Mouse (Mus musculus): ENCODE data around the gene Hist1h2bj.
A peak's percentile ranks its signal among the peaks of the same experiment; 100 is the strongest.

Gene Hist1h2bj

GRCm38 (mm10) chr13:22042568-22043502 lies at the start of gene Hist1h2bj, which contains the start of gene Hist1h2ag:
Gene Hist1h2bj, plus strand, starts transcription at chr13:22043214.
Gene Hist1h2ag, minus strand, starts transcription at chr13:22042944.
- DNase-seq (ENCODE audit: low spot score) = peak; percentile 98

DNA sequence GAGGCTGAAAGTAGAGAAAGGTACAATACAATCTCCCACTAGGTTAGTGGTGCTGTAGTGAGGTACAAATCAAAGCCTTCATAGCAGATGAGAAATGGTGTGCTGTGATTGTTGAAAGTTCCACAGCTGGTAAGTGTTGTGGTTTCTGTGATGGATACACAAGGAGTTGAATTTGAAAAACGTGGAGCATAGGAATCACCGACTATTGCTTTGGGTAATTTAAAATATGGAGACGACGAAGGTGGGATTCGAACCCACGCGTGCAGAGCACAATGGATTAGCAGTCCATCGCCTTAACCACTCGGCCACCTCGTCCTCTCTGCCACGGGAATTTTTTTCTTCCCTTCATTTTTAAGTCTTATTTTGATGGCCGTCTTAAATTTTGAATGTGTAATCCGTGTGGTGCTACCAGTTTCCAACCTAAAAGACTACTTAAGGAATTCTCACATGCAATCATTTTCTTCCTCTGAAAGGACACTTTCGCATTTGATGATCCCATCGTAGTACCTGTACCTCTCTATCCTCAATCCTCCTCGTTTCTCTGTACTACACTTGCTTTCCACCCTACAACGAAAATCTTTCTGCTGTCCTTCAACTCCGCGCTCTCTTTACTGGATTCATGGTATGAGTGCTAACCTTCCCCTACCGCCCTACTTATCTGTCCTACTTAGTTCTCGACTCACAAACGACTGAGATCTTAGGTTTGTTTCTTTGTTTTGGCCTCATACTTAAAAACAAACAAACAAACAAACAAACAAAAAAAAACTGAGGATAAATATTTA lies 48.9 kb upstream of the Hist1h2bj start:
- peak; percentile 88 for DNase-seq (ENCODE audit: low spot score)

DNA sequence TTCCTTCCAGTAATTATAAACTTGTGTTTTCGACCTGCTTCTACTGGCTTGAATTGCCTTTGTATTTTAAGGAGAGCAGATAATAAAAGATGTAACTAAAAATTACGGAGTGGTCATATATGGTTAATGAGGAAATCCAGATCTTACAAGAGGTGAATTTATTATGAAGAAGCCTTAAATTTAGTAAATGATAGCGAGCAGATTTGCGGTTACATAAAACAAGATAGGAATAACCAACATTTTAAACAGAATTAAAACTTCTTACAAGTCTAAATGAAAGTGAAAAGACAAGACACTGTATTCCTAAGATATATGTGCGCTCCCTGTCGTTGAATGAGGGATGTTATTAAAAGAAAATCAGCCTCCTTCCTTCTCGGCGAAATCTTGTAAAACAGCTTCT lies 48.1 kb upstream of the Hist1h2bj start:
- no peak for DNase-seq (ENCODE audit: low spot score)

DNA sequence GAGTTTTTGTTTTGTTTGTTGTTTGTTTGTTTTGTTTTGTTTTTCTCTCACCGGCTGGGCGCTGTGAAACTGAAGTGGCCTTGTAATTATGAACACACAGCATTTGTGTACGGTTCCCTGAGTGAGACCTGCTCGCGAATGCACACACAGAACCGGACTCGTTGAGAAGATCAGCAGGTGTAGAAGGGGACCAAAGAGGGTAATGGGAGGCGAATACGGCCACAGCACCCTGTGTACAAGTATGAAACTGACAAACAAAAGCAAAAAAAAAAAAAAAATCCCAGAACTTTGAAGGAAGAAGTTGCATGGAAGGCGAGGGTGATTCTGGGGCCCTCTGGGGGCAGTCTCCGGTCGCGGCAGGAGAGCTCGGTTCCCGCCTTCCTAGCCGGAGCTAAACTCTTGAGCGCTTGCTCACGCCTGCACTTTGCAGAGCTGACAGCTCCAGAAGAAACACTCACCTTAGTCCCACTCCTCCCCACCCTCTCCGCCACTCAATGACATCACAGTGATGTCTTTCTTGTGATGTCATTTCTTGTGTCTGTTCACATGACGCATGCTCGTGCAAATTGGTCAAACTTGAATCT lies 47.6 kb upstream of the Hist1h2bj start:
- DNase-seq (ENCODE audit: low spot score) = peak; percentile 77

DNA sequence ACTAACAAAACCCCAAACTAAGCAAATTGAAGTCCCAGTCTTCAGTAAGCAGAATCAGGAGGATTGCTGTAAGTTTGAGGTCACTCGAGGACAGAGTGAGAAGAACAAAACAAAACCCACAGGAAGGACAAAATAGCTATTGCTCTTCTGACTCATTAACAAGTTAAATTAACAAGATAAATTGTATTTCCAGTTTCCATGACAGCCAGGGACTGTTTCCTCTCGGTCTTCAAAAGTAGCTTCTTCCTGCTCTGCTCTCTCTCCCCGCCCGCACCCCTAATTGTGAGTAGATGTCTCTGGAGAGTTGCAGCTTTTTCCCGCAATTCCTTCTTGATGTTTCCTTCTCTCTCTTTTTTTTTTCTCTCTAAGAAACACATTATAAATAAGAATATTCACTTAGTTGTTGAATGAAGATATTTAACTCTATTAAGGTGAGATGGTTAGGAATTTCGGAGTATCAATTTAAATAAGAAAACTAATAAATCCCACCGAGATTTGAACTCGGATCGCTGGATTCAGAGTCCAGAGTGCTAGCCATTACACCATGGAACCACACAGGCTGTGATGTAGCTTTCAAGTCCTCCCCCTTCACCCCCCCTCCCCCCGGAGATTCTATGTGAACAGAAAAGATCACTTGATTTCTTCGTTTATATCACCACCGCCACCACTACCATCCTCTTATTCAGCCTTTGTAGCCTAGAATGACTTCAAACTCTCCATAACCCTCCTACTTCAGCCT lies 46.7 kb upstream of the Hist1h2bj start:
- DNase-seq (ENCODE audit: low spot score) = peak; percentile 79

DNA sequence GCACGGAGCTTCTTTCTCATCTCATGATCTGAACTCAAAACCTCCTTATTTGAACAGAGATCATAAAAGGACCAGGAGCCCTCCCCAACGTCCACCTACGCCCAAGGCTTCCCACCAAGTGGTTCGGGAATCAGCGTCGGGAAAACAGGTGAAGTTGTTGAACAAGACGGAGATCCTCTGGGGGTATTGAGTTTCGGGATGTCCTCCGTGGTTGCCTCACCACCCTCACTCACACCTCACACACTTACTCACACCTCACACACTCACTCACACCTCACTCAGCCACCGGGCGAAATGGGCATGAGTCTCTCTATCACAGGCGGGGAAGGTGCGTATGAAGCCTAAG lies 46.2 kb upstream of the Hist1h2bj start:
- DNase-seq (ENCODE audit: low spot score) = no peak

GRCm38 (mm10) chr13:21997201-21997820 lies 45.7 kb upstream of the Hist1h2bj start:
- DNase-seq (ENCODE audit: low spot score) = no peak

GRCm38 (mm10) chr13:21997821-21998220 lies 45.2 kb upstream of the Hist1h2bj start:
- DNase-seq (ENCODE audit: low spot score) = no peak

DNA sequence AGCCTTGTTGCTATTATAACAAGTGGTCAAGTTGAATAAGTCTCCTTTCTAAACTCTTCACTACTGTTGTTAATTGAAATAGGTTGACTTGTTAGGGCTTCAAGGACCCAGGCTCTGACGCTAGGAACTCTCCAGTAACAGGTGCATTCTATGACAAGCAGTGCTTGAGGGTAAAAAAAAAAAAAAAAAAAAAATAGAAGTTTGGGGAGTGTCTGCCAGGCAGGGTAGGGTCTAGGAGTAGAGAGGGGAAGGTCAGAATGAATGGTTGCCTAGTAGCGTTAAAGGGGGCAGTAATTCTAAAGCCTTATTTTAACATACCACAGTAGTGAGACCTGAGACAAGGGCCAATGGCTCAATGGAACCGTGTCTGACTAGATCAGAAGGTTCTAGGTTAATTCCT lies 44.6 kb upstream of the Hist1h2bj start:
- DNase-seq (ENCODE audit: low spot score) = no peak

GRCm38 (mm10) chr13:21999147-21999546 lies 43.9 kb upstream of the Hist1h2bj start:
- no peak for DNase-seq (ENCODE audit: low spot score)

- no peak for DNase-seq (ENCODE audit: low spot score)
Measured at GRCm38 (mm10) chr13:22001346-22001745, 41.7 kb upstream of the Hist1h2bj start.

DNA sequence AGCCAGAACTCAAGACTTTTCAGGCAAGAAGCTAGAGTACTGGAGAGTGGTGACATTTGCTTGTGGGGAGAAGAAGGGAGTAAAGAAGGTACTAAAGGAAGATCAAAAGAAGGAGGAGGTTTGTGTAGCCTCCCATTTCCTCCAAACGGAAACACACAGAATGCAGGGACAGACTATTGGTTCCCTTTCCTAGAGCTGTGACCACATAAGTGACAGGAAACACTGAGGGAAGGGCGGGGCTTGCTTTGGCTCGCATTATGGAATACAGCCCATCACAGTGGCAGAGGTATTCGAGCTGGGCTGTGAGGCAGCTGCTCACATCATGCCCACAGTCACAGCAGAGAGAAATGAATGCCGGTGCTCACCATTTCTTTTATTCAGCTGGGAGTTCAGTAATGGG lies 41.2 kb upstream of the Hist1h2bj start:
- DNase-seq (ENCODE audit: low spot score) = no peak

DNA sequence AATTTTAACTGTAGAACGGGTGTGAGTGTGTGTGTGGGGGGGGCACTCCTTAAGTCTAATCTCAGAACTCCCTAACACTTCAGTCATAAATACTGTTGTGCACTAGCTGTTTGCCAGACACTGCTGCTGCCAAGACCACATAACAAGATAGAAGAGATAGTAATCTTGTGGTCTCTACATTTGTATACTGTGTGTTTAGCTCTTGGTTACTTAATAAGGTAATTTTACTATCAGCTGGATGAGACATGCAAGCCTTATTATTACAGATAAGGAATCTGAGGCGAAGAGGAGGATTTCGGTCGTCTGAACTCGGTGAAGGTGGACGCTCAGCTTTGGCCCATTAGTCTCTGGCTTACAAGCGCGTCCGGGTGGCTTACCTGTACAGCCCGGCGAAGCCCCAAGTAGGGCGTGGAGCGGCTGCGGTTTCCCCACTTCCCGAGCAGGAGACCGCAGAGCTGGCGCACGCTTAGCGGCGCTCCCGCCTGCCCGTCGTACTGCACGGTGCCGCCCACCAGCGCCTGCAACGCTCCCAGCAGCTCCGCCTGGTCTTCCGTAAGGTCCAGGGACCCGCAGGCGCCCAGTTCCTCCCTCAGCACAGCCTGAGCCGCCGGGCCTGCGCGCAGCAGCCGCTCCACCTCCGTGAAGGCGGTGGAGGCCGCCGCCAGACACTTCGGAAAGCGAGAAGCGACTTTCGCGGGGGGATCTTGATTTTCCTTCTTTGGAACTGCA lies 37.2 kb upstream of the Hist1h2bj start:
- DNase-seq (ENCODE audit: low spot score) = peak; percentile 88

DNA sequence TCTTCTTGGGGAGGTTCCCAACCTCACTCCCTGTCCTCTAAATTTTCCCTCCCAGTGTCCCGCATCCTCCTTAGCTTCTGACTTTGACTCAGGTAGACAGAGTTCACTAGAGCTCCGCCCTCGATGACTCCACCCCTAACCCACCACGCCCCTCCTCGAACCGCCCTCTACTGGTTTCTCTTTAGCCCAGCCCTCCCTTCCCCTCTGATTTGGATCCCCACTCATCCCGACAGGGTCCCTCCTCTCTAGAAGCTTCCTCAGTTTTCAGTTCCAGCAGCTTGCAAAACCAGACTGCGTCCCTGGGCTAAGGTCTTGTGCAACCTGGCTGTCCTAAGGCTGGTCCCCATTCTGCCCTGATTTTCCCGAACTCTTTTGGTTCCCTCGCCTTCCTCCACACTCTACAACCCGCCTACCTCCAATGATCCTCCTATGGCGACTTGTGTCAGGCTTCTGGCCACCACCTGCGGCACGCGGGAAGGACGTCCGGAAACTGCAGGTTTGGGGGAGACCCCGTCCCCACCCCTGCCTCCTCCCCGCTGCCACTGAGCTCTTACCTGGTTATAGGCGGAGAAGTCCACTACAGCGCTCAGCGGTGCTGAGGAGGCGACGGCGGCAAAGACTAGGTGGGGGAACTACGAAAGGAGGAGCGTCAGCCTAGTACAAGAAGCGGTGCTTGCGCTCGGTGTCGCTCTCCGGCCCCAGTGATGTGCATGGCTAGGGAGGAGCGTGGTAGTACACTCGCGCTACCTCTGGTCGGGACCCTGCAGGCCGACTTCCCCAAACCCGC lies 36.5 kb upstream of the Hist1h2bj start:
- DNase-seq (ENCODE audit: low spot score) = peak; percentile 93

GRCm38 (mm10) chr13:22007121-22007510 lies 35.9 kb upstream of the Hist1h2bj start:
- no peak for DNase-seq (ENCODE audit: low spot score)

DNA sequence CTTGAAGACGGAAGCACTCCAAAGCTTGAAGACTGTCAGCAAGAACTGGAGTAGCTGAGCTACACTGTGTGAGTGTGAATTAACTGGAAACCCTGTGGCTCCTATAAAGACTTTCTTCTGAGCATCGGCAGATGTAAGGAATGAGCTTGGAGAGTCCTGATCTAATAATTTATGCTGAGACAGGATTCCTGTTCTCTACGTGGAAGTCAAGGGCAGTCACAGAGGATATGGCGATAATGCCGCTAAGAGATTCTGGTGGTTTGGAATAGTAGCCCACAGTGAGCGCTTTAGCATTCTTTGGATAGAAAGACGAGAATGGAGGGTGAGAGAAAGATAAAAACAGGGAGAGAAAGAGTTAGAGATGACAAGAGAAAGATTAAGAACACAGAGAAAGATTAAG lies 35.1 kb upstream of the Hist1h2bj start:
- DNase-seq (ENCODE audit: low spot score) = no peak

DNA sequence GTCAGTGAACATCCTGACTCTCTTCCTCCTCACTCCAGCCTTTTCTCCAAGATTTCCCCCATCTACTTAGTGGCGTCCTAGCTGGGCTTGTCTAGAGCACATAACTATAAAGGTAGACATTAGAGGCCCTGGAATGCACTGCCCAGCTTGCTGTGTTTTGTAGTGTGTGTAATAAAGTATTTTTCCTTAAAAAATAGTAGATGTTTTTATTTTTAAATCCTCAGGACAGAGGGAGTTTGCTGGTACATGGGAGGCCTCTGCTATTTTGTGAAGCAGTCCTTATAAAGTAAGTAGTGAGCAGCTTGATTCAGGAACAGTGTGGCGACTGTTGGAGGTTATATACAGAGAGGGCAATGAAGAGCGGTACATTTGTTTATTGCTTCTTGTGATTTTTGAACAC lies 34.3 kb upstream of the Hist1h2bj start:
- no peak for DNase-seq (ENCODE audit: low spot score)

- DNase-seq (ENCODE audit: low spot score) = no peak
Measured at GRCm38 (mm10) chr13:22009642-22010041, 33.4 kb upstream of the Hist1h2bj start, which contains the start of gene Prss16. Gene Prss16, minus strand, starts transcription at chr13:22009742.

GRCm38 (mm10) chr13:22013716-22014115 lies 29.3 kb upstream of the Hist1h2bj start:
- no peak for DNase-seq (ENCODE audit: low spot score)

DNA sequence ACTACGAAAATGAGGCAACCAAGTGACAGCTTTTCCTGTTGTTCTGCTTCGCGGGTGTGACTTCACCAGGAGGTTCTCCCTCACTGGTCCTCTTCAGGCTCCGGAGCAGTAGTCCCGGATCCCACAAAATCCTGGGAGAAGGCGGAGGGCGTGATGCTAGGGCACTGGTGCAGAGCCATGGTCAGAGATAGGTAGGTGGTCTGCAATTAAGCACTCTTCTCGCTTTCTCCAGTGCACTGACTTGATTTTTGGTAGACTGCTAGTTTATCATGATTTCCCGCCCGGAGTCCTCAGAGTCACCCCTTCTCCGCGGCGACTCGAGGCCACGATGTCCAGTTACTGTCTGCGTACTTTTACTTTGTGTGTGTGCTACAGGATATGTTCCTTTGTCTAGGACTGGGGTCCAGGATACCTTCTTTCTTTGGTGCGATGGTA lies 28.6 kb upstream of the Hist1h2bj start:
- peak; percentile 9 for DNase-seq (ENCODE audit: low spot score)

All from yolk sac, embryonic 10.5 days (tissue).